Mouse (Mus musculus) erythroblast, embryonic 14.5 days (primary cell): ENCODE measurements around the gene Pigq.

ENCODE experiments used
- GATA1 ChIP-seq: IDR thresholded peaks from 2 replicates; pipeline ENCODE4 v1.6.1; 2012; ENCODE audit warnings: low read length, inconsistent platforms, mixed read lengths
- TAL1 ChIP-seq: IDR thresholded peaks from 3 replicates; pipeline ENCODE4 v1.6.1; 2012; ENCODE audit warnings: low read length, inconsistent platforms, mixed read lengths

DNA sequence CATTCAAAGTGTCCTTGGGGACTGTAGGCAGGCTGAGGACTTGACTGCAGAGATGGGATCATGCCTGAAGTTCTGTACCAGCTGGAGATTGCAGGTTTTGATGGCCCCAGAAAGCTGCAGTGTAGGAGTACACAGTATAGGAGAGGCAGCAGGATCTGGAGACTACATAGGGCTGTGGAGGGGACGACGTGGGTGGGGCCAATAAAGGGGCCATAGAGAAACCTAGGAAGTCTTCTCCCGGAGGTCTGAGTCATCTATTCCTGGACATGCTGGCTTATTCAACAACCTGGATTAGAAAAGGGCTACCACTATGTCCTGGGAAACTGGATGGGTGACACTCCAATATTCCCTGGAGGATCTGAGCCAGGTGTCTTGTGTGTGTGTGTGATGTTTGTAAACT is 11.0 kb upstream of the Pigq start:
- TF ChIP-seq TAL1 (no peak), GATA1 (no peak)
